Mouse (Mus musculus) ZHBTc4 (cell line): ENCODE data around the gene Urah.

ENCODE experiments used
- DNase-seq: peaks from one replicate; pipeline ENCODE4 v3.0.0-alpha.2; 2011; ENCODE audit warnings: low read depth, low spot score

Urah gene

GRCm38 (mm10) chr7:140840750-140841735 is 6.2 kb downstream of the Urah start:
- DNase-seq, result peak; percentile 80

- DNase-seq, result no peak
Observed at GRCm38 (mm10) chr7:140843806-140844205, 9.0 kb downstream of the Urah start.

- peak; percentile 94 for DNase-seq
Observed at GRCm38 (mm10) chr7:140844905-140845665, 10.3 kb downstream of the Urah start, which contains the start of gene Scgb1c1. Gene Scgb1c1, plus strand, starts transcription at chr7:140845547.

- peak; percentile 66 for DNase-seq
Observed at GRCm38 (mm10) chr7:140845683-140846082, 10.9 kb downstream of the Urah start.

- DNase-seq, result no peak
Observed at GRCm38 (mm10) chr7:140846676-140847075, 11.9 kb downstream of the Urah start.

GRCm38 (mm10) chr7:140847755-140848580 is 13.2 kb downstream of the Urah start, which contains the start of gene Odf3:
Gene Odf3, plus strand, starts transcription at chr7:140847805.
- DNase-seq, result no peak

GRCm38 (mm10) chr7:140848591-140848990 is 13.8 kb downstream of the Urah start:
- no peak for DNase-seq

- DNase-seq, result no peak
Observed at GRCm38 (mm10) chr7:140851916-140852315, 17.1 kb downstream of the Urah start.

GRCm38 (mm10) chr7:140853386-140853785 is 18.6 kb downstream of the Urah start:
- DNase-seq, result peak; percentile 51

- DNase-seq, result no peak
Observed at GRCm38 (mm10) chr7:140854483-140854882, 19.7 kb downstream of the Urah start.

- no peak for DNase-seq
Observed at GRCm38 (mm10) chr7:140855181-140855580, 20.4 kb downstream of the Urah start.

- DNase-seq, result peak; percentile 95
Observed at GRCm38 (mm10) chr7:140855860-140856784, 21.3 kb downstream of the Urah start, which contains the start of gene Gm45785. Gene Gm45785, minus strand, starts transcription at chr7:140856331.

- peak; percentile 91 for DNase-seq
Observed at GRCm38 (mm10) chr7:140856785-140857549, 22.1 kb downstream of the Urah start, which contains the start of gene Ric8a. Gene Ric8a, plus strand, starts transcription at chr7:140856957.

- peak; percentile 37 for DNase-seq
Observed at GRCm38 (mm10) chr7:140857550-140858505, 23.0 kb downstream of the Urah start, which contains the start of gene Bet1l. Gene Bet1l, minus strand, starts transcription at chr7:140857577.

- no peak for DNase-seq
Observed at GRCm38 (mm10) chr7:140858746-140859145, 23.9 kb downstream of the Urah start.

GRCm38 (mm10) chr7:140859997-140860396 is 25.2 kb downstream of the Urah start:
- DNase-seq, result no peak

GRCm38 (mm10) chr7:140860728-140861127 is 25.9 kb downstream of the Urah start:
- DNase-seq, result no peak

GRCm38 (mm10) chr7:140864761-140865160 is 29.9 kb downstream of the Urah start:
- no peak for DNase-seq
